In the genomic region with DNA sequence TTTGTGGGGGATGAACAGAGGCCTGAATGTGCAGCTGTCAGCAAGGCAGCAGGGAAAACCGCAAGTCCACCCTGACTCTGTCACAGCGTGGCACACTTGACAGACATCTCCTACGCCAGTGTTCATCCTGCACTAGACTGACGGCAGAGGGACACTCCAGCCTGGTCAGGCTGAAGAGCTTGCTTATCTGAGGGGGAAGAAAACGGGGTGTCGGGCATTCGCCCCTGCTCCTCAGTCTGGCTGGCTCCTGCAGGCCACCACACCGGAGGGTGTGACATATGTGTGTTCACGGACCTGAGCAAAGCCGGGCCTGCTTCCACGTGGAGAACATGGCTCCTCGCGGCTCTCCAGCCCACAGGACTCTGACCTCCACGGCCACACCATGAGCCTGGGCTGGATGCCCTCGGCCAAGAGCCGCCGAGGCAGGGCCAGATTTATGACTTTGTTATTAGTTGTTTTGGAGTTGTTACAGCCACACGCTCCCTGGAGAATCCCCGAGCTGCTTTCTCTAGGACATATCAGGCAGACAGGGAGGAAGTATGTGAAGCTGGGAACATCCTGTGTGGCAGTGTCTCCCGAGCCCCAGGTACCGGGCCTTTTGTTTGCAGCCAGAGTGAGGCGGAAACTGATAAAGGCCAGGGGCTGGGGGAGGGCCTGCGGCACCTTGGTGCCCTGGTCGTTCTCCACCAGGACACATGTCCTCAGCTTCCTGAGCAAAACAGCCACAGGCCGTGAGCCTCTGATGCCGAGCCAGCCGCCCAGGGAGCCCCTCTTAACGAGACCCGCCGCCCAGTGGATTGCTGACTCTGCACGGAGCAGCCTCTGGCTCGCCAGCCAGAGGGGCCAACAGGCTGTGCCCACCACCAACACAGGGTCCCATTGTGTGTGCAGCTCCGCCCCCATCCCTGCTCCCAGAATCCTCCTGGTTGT, we compare ENCODE assay signal across 8 mouse cellular contexts.
DNase-seq lines count a peak whose midpoint lies in the region; ATAC-seq lines count a peak whose summit lies in the region.

No protein-coding gene starts in this region.

- H3K4me2 ChIP-seq in heart, embryonic 13.5 days, result peak overlapping the region; percentile 21
- no peak overlapping the region; the same call in 1 of the 2 replicates for H3K4me2 ChIP-seq in kidney, embryonic 14.5 days (replicated peaks; ENCODE audit: low read depth, low read length)
- H3K4me2 ChIP-seq in neural tube, embryonic 14.5 days (ENCODE audit: low read depth, low read length), result no peak overlapping the region

- peak overlapping the region; percentile 69 for H3K27ac ChIP-seq in heart, embryonic 13.5 days (replicated peaks)
- H3K27ac ChIP-seq in kidney, embryonic 14.5 days (ENCODE audit: low read depth, low read length), result peak overlapping the region; percentile 73
- peak overlapping the region; percentile 46 for H3K27ac ChIP-seq in neural tube, embryonic 14.5 days (ENCODE audit: low read depth, low read length)

- no peaks in the 10 kb centered on the region for H3K36me3 ChIP-seq in heart, embryonic 13.5 days
- H3K36me3 ChIP-seq in kidney, embryonic 14.5 days (ENCODE audit: control insufficient read depth, insufficient read depth, low read length), result no peaks in the 10 kb centered on the region
- no peaks in the 10 kb centered on the region for H3K36me3 ChIP-seq in neural tube, embryonic 14.5 days (ENCODE audit: control insufficient read depth, insufficient read depth, low read length)

- ATAC-seq in heart, embryonic 13.5 days (ENCODE audit: extremely low read depth, insufficient number of reproducible peaks, low FRiP score, low TSS enrichment), result no peak
- peak; percentile 64 for ATAC-seq in kidney, embryonic 14.5 days (ENCODE audit: low FRiP score, low TSS enrichment)
- peak; percentile 80; the same call in 1 of the 2 replicates for ATAC-seq in neural tube, embryonic 14.5 days (ENCODE audit: low read depth)
- ATAC-seq in erythroblast, adult 5-6 weeks (replicated peaks; ENCODE audit: low FRiP score, poor library complexity, severe bottlenecking), result no peak

- H3K9me3 ChIP-seq in heart, embryonic 13.5 days, result peaks cover 13% of the 10 kb centered on the region; the same call in 1 of the 2 replicates
- H3K9me3 ChIP-seq in kidney, embryonic 14.5 days (ENCODE audit: control insufficient read depth, low read length), result peaks cover 2% of the 10 kb centered on the region; the same call in 1 of the 2 replicates
- no peaks in the 10 kb centered on the region for H3K9me3 ChIP-seq in neural tube, embryonic 14.5 days (ENCODE audit: control insufficient read depth, low read length)

- H3K9ac ChIP-seq in heart, embryonic 13.5 days, result peak overlapping the region; percentile 62
- peak overlapping the region; percentile 9; the same call in 1 of the 2 replicates for H3K9ac ChIP-seq in kidney, embryonic 14.5 days (ENCODE audit: low read depth, low read length)
- H3K9ac ChIP-seq in neural tube, embryonic 14.5 days (replicated peaks; ENCODE audit: low read depth, low read length), result peak overlapping the region; percentile 21; the same call in 1 of the 2 replicates

- no peak overlapping the region for H3K4me3 ChIP-seq in heart, embryonic 13.5 days
- H3K4me3 ChIP-seq in kidney, embryonic 14.5 days (ENCODE audit: low read length), result no peak overlapping the region
- no peak overlapping the region for H3K4me3 ChIP-seq in neural tube, embryonic 14.5 days (ENCODE audit: low read depth, low read length)

- H3K4me1 ChIP-seq in heart, embryonic 13.5 days, result peaks cover 37% of the 10 kb centered on the region
- peaks cover 18% of the 10 kb centered on the region for H3K4me1 ChIP-seq in kidney, embryonic 14.5 days (ENCODE audit: control insufficient read depth, insufficient read depth, low read length)
- peaks cover 10% of the 10 kb centered on the region for H3K4me1 ChIP-seq in neural tube, embryonic 14.5 days (ENCODE audit: control insufficient read depth, insufficient read depth, low read length)

- H3K27me3 ChIP-seq in heart, embryonic 13.5 days (replicated peaks), result no peaks in the 10 kb centered on the region
- H3K27me3 ChIP-seq in kidney, embryonic 14.5 days (ENCODE audit: control insufficient read depth, insufficient read depth, low read length), result no peaks in the 10 kb centered on the region
- no peaks in the 10 kb centered on the region for H3K27me3 ChIP-seq in neural tube, embryonic 14.5 days (ENCODE audit: control insufficient read depth, insufficient read depth, low read length)

- 26% methylated on average over 33 of the region's 33 CpGs for WGBS in heart, embryonic 13.5 days
- WGBS in kidney, embryonic 14.5 days, result 21% methylated on average over 33 of the region's 33 CpGs
- 39% methylated on average over 33 of the region's 33 CpGs for WGBS in neural tube, embryonic 14.5 days

- peak; percentile 14 for DNase-seq in right cerebral cortex, postnatal 4 days
- no peak for DNase-seq in right cerebral cortex, postnatal 14 days
- no peak for DNase-seq in c-Kit-positive CD71-positive TER-119-positive erythroid progenitor cells, embryonic 14.5 days (ENCODE audit: low spot score)
- DNase-seq in left cerebral cortex, adult 11 months (ENCODE audit: low spot score), result no peak

Comparison
In these comparisons a context has a peak if more than half of its experiments do, and no peak if none do; other contexts are left out.
1. ATAC-seq: peak in kidney, embryonic 14.5 days (single experiment) and neural tube, embryonic 14.5 days (single experiment); none in heart, embryonic 13.5 days (single experiment) and erythroblast, adult 5-6 weeks (single experiment).
2. H3K9ac ChIP-seq: peak in every context shown above with its lines; median percentile 62 in heart, embryonic 13.5 days; 21 in neural tube, embryonic 14.5 days; 9 in kidney, embryonic 14.5 days.
3. Peak in every context shown above with its lines, with median percentiles within 50 percentile points of each other: H3K27ac ChIP-seq.